Mouse (Mus musculus) G1E (cell line): ENCODE data around the gene Diaph3.

Experiments
- CTCF ChIP-seq: IDR thresholded peaks from 2 replicates; pipeline ENCODE4 v1.5.1; 2012; ENCODE audit warnings: low read depth, low read length, inconsistent platforms, mixed read lengths
- GATA1 ChIP-seq: IDR thresholded peaks from 2 replicates; pipeline ENCODE4 v1.6.1; 2012; ENCODE audit warnings: borderline replicate concordance, low read length, inconsistent platforms, mixed read lengths
- GATA2 ChIP-seq: IDR thresholded peaks from 2 replicates; pipeline ENCODE4 v1.6.1; 2012; ENCODE audit warnings: low read depth, low read length, inconsistent platforms, borderline replicate concordance
- POLR2AphosphoS5 ChIP-seq: IDR thresholded peaks from 2 replicates; pipeline ENCODE4 v1.6.1; 2012; ENCODE audit warnings: low read depth, low read length, inconsistent platforms; ENCODE audit not compliant: insufficient replicate concordance
- TAL1 ChIP-seq: conservative IDR thresholded peaks from 2 replicates; pipeline ENCODE4 v1.6.1; 2012; ENCODE audit warnings: low read depth, low read length, inconsistent platforms, mixed read lengths

DNA sequence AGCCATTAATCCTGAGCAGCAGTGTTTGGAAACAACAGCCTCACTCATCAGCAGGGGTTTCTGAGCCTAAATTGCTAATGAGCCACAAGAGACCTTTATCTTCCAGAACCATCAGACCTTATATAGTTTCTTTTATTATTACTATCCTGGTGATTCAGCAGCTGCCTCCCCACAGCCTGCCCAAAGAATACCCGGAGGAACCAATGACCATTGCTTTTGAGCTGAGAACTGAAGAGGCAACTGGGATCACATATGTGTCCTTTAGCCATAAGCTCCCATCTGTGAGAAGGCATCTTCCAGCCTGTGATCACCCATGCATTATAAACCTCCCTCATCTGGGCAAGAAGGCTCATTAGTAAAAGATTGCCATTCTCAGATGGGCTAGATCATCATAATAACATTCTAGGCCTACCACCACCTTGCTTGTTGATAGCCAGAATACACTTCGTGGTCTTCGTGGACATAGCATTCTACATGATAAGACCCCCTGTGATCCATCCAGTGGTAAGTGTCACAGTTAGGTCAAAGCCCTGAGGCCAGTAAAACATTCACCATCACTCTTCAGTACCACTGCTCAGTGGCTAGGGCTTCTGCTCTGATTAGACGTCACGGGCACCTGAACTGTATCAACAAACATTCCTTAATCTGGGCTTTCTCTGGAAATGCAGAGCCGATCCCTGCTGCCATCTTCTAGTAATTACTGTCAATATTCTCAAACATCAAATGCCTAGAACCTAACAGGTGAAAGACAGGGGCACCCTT lies 352.0 kb downstream of the Diaph3 start:
- TF ChIP-seq GATA1 (no peak), TAL1 (no peak), CTCF (no peak), GATA2 (no peak), POLR2AphosphoS5 (no peak)
